Mouse (Mus musculus) hindbrain, embryonic 11.5 days (tissue): Measurements from ENCODE around the gene Sort1. TPM values are rescaled to one million over a fixed set of nuclear protein-coding genes. Genes with fewer than 3 reads are reported as not detected.
"Not testable (repeated sequence)": the region's sequence is repeated elsewhere in the genome, so short reads cannot be mapped to it uniquely, and the experiment has no call there.

Source experiments
- ATAC-seq: fragments of 200-750 bp; cut with Nextera tagmentation; 2 replicates; pipeline ENCODE4 v1.8.0; 2017; ENCODE audit warnings: mild to moderate bottlenecking, moderate TSS enrichment, moderate library complexity; ENCODE audit not compliant: low FRiP score
- DNase-seq: peaks from one replicate; pipeline ENCODE4 v3.0.0-alpha.2; 2015; ENCODE audit warnings: low spot score
- H3K27ac ChIP-seq: fragments of 300-500 bp; sonication (generic); 2 replicates; pipeline ENCODE4 v1.5.1; 2014; ENCODE audit warnings: mild to moderate bottlenecking, low read depth, low read length
- H3K27me3 ChIP-seq: fragments of 300-500 bp; sonication (generic); 2 replicates; pipeline ENCODE4 v1.6.1; 2014; ENCODE audit warnings: mild to moderate bottlenecking, low read length, moderate library complexity, mixed read lengths; ENCODE audit not compliant: control insufficient read depth, insufficient read depth
- H3K36me3 ChIP-seq: fragments of 300-500 bp; sonication (generic); 2 replicates; pipeline ENCODE4 v1.6.1; 2014; ENCODE audit warnings: mild to moderate bottlenecking, low read length, moderate library complexity, mixed read lengths; ENCODE audit not compliant: control insufficient read depth, insufficient read depth
- H3K4me1 ChIP-seq: fragments of 300-500 bp; sonication (generic); replicated peaks from 2 replicates; pipeline ENCODE4 v1.6.1; 2014; ENCODE audit warnings: low read length, mixed read lengths; ENCODE audit not compliant: control insufficient read depth, insufficient read depth
- H3K4me2 ChIP-seq: fragments of 300-500 bp; sonication (generic); replicated peaks from 2 replicates; pipeline ENCODE4 v1.6.1; 2014; ENCODE audit warnings: mild to moderate bottlenecking, low read depth, low read length
- H3K4me3 ChIP-seq: fragments of 300-500 bp; sonication (generic); 2 replicates; pipeline ENCODE4 v1.5.1; 2014; ENCODE audit warnings: low read depth, low read length
- H3K9ac ChIP-seq: fragments of 300-500 bp; sonication (generic); 2 replicates; pipeline ENCODE4 v1.6.1; 2014; ENCODE audit warnings: low read depth, low read length
- H3K9me3 ChIP-seq: fragments of 300-500 bp; sonication (generic); 2 replicates; pipeline ENCODE4 v1.6.1; 2016; ENCODE audit warnings: low read length; ENCODE audit not compliant: control insufficient read depth
- WGBS: fragments of 180-500 bp; shearing (Covaris S2); extraction: QIAGEN DNeasy Blood & Tissue Kit; methylation state at CpG from one replicate; pipeline ENCODE4 v1.1.7; 2014; 5-methylcytosine and 5-hydroxymethylcytosine counted together
- polyA plus RNA-seq: library from polyadenylated mRNA; unstranded; fragments of >200 nt; fragmentation: Nextera tagmentation; extraction: Ambion mirVana; gene quantifications from 2 replicates; pipeline ENCODE4 v1.2.1, GENCODE M21; 2014

The Sort1 gene
- polyA plus RNA-seq, 1 experiment from 2014 or later = 20.2 TPM

DNA sequence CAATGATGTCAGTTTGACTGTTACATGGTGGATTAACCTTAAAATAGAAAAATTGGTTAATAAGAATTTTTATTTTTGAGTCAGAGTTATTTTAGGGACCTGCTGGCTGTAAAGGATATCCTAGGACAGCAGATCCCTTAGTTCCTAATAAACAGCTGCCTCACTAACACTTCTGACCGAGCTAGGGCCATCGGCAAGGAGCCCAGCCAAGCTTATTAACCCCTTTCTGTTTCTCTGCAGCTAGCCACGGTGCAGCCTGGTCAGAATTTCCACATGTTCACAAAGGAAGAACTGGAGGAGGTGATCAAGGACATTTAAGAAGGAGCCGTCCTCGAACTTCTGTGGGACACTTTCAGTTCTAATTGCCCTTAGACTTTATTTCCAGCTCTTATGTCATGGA is 4.4 kb upstream of the Sort1 start:
- not testable (repeated sequence) for H3K27ac ChIP-seq, H3K27me3 ChIP-seq, H3K4me3 ChIP-seq, DNase-seq, H3K4me1 ChIP-seq, H3K9ac ChIP-seq, H3K9me3 ChIP-seq, H3K36me3 ChIP-seq, H3K4me2 ChIP-seq, ATAC-seq
- 86% methylated on average over 5 of the region's 5 CpGs for WGBS

DNA sequence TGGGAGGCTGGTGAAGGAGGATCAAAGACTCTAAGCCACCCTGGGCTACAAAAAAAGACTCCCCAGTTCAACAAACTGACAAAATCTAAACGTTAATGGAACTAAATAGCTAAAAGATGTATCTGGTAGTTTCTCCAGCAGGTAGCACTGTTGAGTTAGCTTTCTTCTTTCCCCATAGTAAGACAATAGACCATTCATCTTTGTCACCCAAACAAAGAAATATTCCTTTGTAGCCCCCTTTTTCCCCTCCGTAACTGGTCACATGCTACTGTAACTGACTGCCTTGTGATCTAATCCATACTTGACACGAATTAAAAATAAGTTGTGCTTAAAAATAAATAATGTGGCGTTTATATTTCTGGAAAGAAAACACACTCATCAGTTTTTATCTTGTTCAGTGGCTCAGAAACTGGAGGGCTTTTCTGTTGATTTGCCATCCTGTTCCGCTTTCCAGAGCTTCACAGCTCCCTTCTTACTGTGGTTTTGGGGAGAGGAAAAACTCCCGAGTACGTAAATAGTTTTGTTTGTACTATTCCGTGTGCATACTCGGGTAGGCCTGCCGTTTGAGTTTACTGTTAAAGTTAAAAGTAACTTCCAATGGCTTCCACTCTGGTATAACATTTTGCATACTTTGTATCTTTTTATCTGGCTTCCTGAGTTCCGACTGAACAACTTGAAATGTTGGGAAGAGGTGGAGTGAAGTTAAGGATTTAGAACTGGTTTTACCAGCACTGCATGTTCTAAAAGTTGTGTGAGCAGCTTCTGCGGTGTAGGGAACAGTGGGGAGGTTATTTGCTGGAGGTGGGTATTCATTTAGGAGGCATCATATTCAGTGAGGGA is 1.3 kb upstream of the Sort1 start:
- H3K4me2 ChIP-seq = peak overlapping the region; percentile 82
- H3K9ac ChIP-seq = peak overlapping the region; percentile 66
- ATAC-seq = no peak
- no peaks in the 10 kb centered on the region for H3K36me3 ChIP-seq
- H3K4me1 ChIP-seq = peaks cover 4% of the 10 kb centered on the region
- H3K9me3 ChIP-seq = no peaks in the 10 kb centered on the region
- H3K27ac ChIP-seq = peak overlapping the region; percentile 88
- H3K27me3 ChIP-seq = no peaks in the 10 kb centered on the region
- peak overlapping the region; percentile 94; the same call in 1 of the 2 replicates for H3K4me3 ChIP-seq
- peak; percentile 75 for DNase-seq
- WGBS = 27% methylated on average over 12 of the region's 12 CpGs

DNA sequence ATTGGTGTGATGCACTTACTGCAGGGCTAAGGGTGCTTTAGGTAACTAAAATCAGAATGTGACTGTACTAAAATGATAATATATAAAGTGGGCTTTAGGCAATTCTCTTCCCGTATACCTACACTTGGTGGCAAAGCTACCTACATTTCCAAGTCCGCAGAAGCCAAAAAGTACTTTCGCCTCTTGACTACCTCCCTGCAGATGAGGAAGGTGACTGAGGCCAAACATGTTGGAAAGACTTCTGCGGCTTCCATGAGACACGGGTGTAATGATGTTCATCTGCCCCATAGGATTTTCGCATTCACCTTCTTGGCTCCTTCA is 681 bp upstream of the Sort1 start:
- Histone ChIP-seq H3K36me3 (no peaks in the 10 kb centered on the region), H3K4me1 (peaks cover 8% of the 10 kb centered on the region), H3K27me3 (no peaks in the 10 kb centered on the region), H3K4me3 (peak overlapping the region; percentile 94), H3K9me3 (no peaks in the 10 kb centered on the region), H3K27ac (peak overlapping the region; percentile 88), H3K4me2 (peak overlapping the region; percentile 82), H3K9ac (peak overlapping the region; percentile 66)
- 15% methylated on average over 6 of the region's 6 CpGs for WGBS
- no peak for ATAC-seq
- DNase-seq = no peak

DNA sequence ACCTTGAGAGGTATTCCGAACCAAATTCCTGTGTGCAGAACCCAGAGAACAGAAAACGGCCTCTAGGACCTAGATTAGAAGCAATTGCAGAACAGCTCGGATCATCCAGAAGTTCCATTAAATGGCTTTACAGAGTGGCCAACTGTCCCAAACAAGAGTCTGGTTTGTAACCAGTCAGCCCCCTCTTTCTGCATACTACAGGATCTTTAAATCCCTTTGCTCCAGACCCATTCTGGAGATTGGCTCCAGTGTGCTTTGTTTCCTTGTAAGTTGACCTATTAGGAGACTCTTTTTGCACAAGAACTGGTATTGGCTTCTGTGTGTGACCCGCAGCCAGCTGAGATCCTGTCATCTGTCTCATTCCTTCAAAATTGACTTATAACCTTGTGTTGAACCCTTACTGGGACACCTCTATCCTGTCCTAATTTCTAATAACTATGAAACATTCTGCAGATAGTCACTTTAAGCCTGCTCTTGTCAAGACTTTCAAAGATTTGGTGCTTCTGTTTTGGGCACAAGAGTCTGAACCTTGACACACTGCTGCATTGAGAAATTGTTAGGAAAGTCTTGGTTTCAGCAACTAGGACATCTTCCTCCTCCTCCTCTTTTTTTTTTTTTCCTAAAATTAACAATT is 1.3 kb downstream of the Sort1 start:
- Histone ChIP-seq H3K27ac (no peak overlapping the region), H3K4me3 (peak overlapping the region; percentile 94), H3K4me2 (peak overlapping the region; percentile 82), H3K9ac (peak overlapping the region; percentile 92; the same call in 1 of the 2 replicates), H3K9me3 (no peaks in the 10 kb centered on the region), H3K27me3 (no peaks in the 10 kb centered on the region), H3K4me1 (peaks cover 13% of the 10 kb centered on the region), H3K36me3 (no peaks in the 10 kb centered on the region)
- WGBS = 45% methylated on average over 4 of the region's 4 CpGs
- no peak for DNase-seq
- ATAC-seq = no peak

DNA sequence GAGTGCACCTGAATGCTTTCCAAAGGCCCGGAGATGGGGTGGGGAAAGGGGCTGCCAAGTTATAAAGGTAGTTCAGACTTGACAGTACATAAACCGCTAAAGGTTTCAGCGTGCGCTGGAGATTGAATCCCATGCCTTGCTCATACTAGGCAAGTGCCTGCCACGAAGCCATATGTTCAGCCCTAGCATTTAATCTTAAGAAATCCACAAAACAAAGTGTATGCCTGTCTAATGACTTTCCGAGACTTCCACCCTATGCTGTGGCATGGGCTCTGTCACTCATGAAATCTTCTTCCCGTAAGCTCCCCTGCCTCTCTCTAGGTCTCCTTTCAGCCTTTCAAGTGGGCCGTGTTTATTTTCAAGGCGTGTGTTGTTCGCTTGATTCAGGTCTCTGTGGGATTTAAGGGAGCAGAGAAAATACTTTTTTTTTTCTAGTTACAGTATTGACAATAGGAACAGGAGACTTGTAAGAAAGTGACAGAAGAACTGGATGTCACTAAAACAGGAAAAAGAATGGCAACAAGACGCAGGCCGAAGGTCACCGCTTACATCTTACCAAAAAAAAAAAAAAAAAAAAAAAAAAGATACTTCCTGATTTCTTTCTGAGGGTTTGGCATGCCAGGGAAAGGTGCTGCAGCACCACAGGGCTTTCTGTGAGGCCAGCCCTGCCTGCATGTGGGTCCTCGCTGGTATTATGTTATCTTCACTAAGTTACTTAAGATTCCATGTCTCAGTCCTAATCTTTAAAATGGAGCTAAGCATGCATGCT is 3.0 kb downstream of the Sort1 start:
- H3K36me3 ChIP-seq = no peaks in the 10 kb centered on the region
- H3K4me3 ChIP-seq = no peak overlapping the region
- H3K9ac ChIP-seq = no peak overlapping the region
- peak overlapping the region; percentile 0; the same call in 1 of the 2 replicates for H3K4me2 ChIP-seq
- 59% methylated on average over 14 of the region's 14 CpGs for WGBS
- ATAC-seq = no peak
- no peak overlapping the region for H3K27ac ChIP-seq
- H3K9me3 ChIP-seq = no peaks in the 10 kb centered on the region
- H3K27me3 ChIP-seq = no peaks in the 10 kb centered on the region
- DNase-seq = no peak
- peaks cover 13% of the 10 kb centered on the region for H3K4me1 ChIP-seq

DNA sequence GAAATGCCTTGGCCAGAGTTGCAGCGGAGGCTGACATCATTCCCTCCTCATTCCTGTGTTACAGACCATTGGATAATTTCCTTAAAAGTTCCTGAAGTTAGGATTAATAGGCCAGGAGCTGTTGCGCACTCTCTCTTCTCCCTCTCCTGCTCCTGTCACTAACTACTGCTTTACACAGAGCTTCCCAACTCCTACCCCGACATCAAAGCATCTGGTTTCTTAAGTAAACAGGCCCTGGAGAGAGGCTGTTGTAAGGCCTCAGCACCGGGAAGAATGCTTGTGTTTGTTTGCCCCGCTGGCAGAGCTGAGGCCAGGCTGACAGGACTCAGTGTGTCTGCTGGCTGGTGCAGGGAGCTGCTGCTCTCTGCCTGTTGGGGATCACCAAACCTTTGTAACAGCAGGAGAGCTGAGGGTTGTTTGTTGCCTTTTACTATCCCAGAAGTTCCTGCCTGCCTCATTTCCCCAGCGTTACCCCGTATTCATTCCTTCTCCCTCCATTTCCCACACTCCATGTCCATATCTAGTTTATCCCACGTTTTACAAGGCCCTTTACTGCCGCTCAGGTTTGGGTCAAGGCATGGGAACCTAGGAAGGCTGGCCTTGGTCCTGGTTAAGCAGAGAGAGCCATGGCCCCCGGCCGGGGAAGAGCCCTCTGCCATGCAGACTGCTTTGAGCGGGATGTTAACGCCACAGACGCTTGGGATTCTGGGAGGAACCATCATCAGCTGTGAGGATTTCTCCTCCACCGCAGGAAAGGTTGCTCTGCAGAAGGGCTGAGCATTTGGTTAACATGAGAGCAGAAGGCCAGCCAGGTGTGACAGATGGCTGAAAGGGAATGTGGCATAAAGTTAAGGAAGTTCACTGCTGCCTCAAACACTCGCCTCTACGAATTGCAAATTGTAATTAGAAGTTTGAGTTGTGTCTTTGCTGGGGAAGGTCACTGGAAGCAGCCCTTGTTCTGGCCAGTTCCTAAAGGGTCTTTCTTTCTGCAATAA is 4.2 kb downstream of the Sort1 start:
- Histone ChIP-seq H3K27ac (0 out of 2 replicates have a peak overlapping the region, but pooled peaks have one; percentile 34), H3K4me2 (peak overlapping the region; percentile 14; the same call in 1 of the 2 replicates), H3K27me3 (no peaks in the 10 kb centered on the region), H3K4me1 (peaks cover 11% of the 10 kb centered on the region), H3K4me3 (no peak overlapping the region; the same call in 1 of the 2 replicates), H3K36me3 (no peaks in the 10 kb centered on the region), H3K9me3 (no peaks in the 10 kb centered on the region), H3K9ac (peak overlapping the region; percentile 37)
- WGBS = 14% methylated on average over 17 of the region's 17 CpGs
- ATAC-seq = no peak
- DNase-seq = peak; percentile 43

DNA sequence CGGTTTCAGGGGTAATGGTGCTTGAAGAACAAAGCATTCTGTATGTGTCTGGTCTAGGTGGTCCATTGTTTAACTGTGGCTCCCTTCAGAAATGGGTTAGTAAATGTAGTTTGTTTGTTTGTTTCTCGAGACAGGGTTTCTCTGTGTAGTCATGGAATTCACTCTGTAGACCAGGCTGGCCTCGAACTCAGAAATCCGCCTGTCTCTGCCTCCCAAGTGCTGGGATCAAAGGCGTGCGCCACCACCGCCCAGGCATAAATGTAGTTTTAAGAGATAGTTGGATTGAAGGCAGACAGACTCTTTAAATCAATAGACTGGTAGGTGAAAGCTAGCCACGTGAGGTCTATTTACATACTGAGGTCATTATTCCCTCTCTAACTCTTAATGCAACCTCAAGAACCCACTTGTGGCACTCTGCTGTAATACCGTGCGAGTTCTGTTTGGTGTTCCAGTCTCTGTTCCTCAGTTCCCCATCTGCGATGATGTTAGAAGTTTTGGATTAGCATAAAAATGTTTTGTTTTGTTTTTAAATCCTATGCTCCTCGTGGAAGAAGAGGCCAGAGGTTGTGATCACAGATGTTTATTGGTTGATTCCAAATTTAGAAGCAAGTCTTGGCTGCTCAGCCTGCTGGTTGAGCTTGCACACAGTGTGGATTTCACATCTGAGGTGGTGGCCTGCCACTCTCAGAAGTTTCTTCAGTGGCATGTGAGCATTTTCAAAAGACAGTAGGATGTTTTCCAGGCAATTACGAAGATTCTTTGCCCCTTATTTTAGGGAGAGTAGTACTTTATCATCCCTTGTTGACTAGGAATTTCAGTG is 5.6 kb downstream of the Sort1 start:
- H3K27ac ChIP-seq = no peak overlapping the region
- no peaks in the 10 kb centered on the region for H3K36me3 ChIP-seq

More for the DNA sequence above, 5.6 kb downstream of the Sort1 start:
- WGBS = 84% methylated on average over 13 of the region's 13 CpGs
- Histone ChIP-seq H3K4me1 (peaks cover 10% of the 10 kb centered on the region), H3K4me2 (no peak overlapping the region), H3K9me3 (no peaks in the 10 kb centered on the region), H3K27me3 (no peaks in the 10 kb centered on the region), H3K9ac (no peak overlapping the region), H3K4me3 (no peak overlapping the region)
- ATAC-seq (no peak), DNase-seq (no peak)
